Mouse (Mus musculus): ENCODE data around the gene Myf6. TPM values are rescaled to one million over a fixed set of nuclear protein-coding genes. Genes with fewer than 3 reads are reported as not detected.

Gene Myf6
- not detected in 2 replicates for polyA plus RNA-seq (2012; rRNA removed; ENCODE audit: low replicate concordance)

GRCm38 (mm10) chr10:107494568-107494967, at the start of gene Myf6:
TSS of gene Myf6 (minus strand) at chr10:107494737.

GRCm38 (mm10) chr10:107485870-107486269, 8.7 kb downstream of the Myf6 start, which contains the start of gene Myf5:
TSS of gene Myf5 (minus strand) at chr10:107486134.

Other genes with a start within 250 kb of the Myf6 start
- not detected in 2 replicates for gene Lin7a, start 223.1 kb downstream of the Myf6 start, polyA plus RNA-seq (2012; rRNA removed; ENCODE audit: low replicate concordance)
- gene Myf5, start 8.6 kb downstream of the Myf6 start, polyA plus RNA-seq (2012; rRNA removed; ENCODE audit: low replicate concordance): not detected in 2 replicates
- gene Ptprq, start 225.3 kb upstream of the Myf6 start, polyA plus RNA-seq (2012; rRNA removed; ENCODE audit: low replicate concordance): not detected in 2 replicates